16 mouse cellular contexts compared by ENCODE assay signal in the genomic region with DNA sequence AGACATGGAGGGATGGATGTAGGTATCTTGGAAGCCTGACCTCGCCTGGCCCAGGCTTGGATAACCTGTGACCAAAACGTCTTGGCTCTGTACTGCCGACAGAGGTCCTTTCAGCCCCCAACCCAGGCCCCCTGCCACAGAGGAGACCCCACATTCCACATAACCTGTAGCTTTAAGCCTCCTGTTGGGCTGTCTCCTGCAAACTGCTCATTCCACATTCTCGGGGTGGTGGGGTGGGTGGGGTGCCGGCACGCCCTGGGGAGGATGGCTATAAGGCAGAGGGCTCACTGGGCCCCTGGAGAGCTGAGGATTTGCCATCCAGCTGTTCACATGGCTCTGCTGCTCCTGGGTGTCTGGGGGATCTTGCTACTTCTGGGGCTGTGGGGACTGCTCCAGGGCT. TPM values are rescaled to one million over a fixed set of nuclear protein-coding genes. Genes with fewer than 3 reads are reported as not detected.
DNase-seq lines count a peak whose midpoint lies in the region; ATAC-seq and TF ChIP-seq lines count a peak whose summit lies in the region.
"Had no signal": no experiment of that assay in that cellular context is flagged by ENCODE, and none has a peak within 500 bp of the region (broad histone marks: within the 10 kb centered on the region; RNA-seq: fewer than 3 reads in every experiment).

A gene (plus strand): TSS at position 301 of the 400 bp plus-strand sequence.

- no peak for DNase-seq in heart, postnatal 14 days
- DNase-seq in neural tube, embryonic 10.5 days (ENCODE audit: extremely low spot score, low spot score) = no peak
- no peak for DNase-seq in limb, embryonic 14.5 days (ENCODE audit: low spot score)
- DNase-seq in left cerebral cortex, adult 2 months (ENCODE audit: extremely low spot score in 1 of 2, low spot score in 2 of 2) = no peak
- no peak for DNase-seq in kidney, postnatal 25 days
- DNase-seq: cerebellum, adult 18-20 months; kidney, adult 8-10 months; lung, adult 2 months had no signal

- WGBS in heart, embryonic 15.5 days = 52% methylated on average over 6 of the region's 6 CpGs
- 61% methylated on average over 6 of the region's 6 CpGs for WGBS in neural tube, embryonic 13.5 days
- 55% methylated on average over 6 of the region's 6 CpGs for WGBS in limb, embryonic 14.5 days

- H3K9me3 ChIP-seq in heart, embryonic 15.5 days (replicated peaks) = no peaks in the 10 kb centered on the region
- no peaks in the 10 kb centered on the region for H3K9me3 ChIP-seq in neural tube, embryonic 13.5 days
- no peaks in the 10 kb centered on the region for H3K9me3 ChIP-seq in limb, embryonic 14.5 days (ENCODE audit: control insufficient read depth, low read length)
- H3K9me3 ChIP-seq: forebrain, embryonic 15.5 days; midbrain, embryonic 12.5 days had no signal

- H3K4me1 ChIP-seq in heart, embryonic 15.5 days (replicated peaks) = peaks cover 12% of the 10 kb centered on the region
- peaks cover 14% of the 10 kb centered on the region for H3K4me1 ChIP-seq in neural tube, embryonic 13.5 days (replicated peaks)
- H3K4me1 ChIP-seq in limb, embryonic 14.5 days (ENCODE audit: control insufficient read depth, insufficient read depth, low read length) = peaks cover 10% of the 10 kb centered on the region
- H3K4me1 ChIP-seq: forebrain, embryonic 15.5 days had no signal

- H3K9ac ChIP-seq in heart, embryonic 15.5 days = no peak within 1 kb of the TSS; the same call in 1 of the 2 replicates
- H3K9ac ChIP-seq in neural tube, embryonic 13.5 days = peak within 1 kb of the TSS; percentile 26; the same call in 1 of the 2 replicates
- H3K9ac ChIP-seq in limb, embryonic 14.5 days (ENCODE audit: low read depth, low read length, severe bottlenecking) = no peak within 1 kb of the TSS
- H3K9ac ChIP-seq: forebrain, embryonic 15.5 days; midbrain, embryonic 12.5 days had no signal

- TF ChIP-seq CTCF in left cerebral cortex, adult 2 months (IDR thresholded peaks at IDR 0.05) = no peak

- peaks cover 29% of the 10 kb centered on the region for H3K27me3 ChIP-seq in heart, embryonic 15.5 days
- peaks cover 6% of the 10 kb centered on the region for H3K27me3 ChIP-seq in neural tube, embryonic 13.5 days
- H3K27me3 ChIP-seq in limb, embryonic 14.5 days (ENCODE audit: control insufficient read depth, insufficient read depth, low read length) = no peaks in the 10 kb centered on the region
- H3K27me3 ChIP-seq: forebrain, embryonic 15.5 days had no signal

- intact Hi-C loops in heart, postnatal 14 days (cut with DNase I) = no loop called here
- intact Hi-C loops in left cerebral cortex, adult 2 months (cut with DNase I) = loop anchor here (10.0 kb wide), 1 partner anchor 508 kb away; no protein-coding TSS in a partner anchor

- H3K4me2 ChIP-seq in heart, embryonic 15.5 days = no peak within 1 kb of the TSS
- H3K4me2 ChIP-seq in neural tube, embryonic 13.5 days = no peak within 1 kb of the TSS
- peak within 1 kb of the TSS; percentile 11; the same call in 1 of the 2 replicates for H3K4me2 ChIP-seq in limb, embryonic 14.5 days (replicated peaks; ENCODE audit: low read depth, low read length, severe bottlenecking)
- H3K4me2 ChIP-seq: forebrain, embryonic 15.5 days; midbrain, embryonic 12.5 days had no signal

- TF ChIP-seq POLR2A in limb, embryonic 14.5 days (IDR thresholded peaks at IDR 0.05; ENCODE audit: borderline replicate concordance, extremely low read depth, insufficient read depth, insufficient read length) = no peak

- H3K36me3 ChIP-seq in heart, embryonic 15.5 days = no peaks in the 10 kb centered on the region
- H3K36me3 ChIP-seq in neural tube, embryonic 13.5 days = no peaks in the 10 kb centered on the region
- H3K36me3 ChIP-seq in limb, embryonic 14.5 days (ENCODE audit: control insufficient read depth, insufficient read depth, low read length) = no peaks in the 10 kb centered on the region
- H3K36me3 ChIP-seq: forebrain, embryonic 15.5 days; midbrain, embryonic 12.5 days had no signal

- H3K27ac ChIP-seq in heart, embryonic 15.5 days = peak within 1 kb of the TSS; percentile 27; the same call in 1 of the 2 replicates
- H3K27ac ChIP-seq in neural tube, embryonic 13.5 days (replicated peaks) = no peak within 1 kb of the TSS
- H3K27ac ChIP-seq in limb, embryonic 14.5 days (replicated peaks; ENCODE audit: low read depth, low read length) = no peak within 1 kb of the TSS
- no peak within 1 kb of the TSS for H3K27ac ChIP-seq in left cerebral cortex, adult 2 months
- H3K27ac ChIP-seq: forebrain, embryonic 15.5 days; midbrain, embryonic 12.5 days had no signal

- no peak within 1 kb of the TSS for H3K4me3 ChIP-seq in heart, embryonic 15.5 days
- no peak within 1 kb of the TSS for H3K4me3 ChIP-seq in neural tube, embryonic 13.5 days
- H3K4me3 ChIP-seq in limb, embryonic 14.5 days (replicated peaks; ENCODE audit: low read length) = peak within 1 kb of the TSS; percentile 5; the same call in 1 of the 2 replicates
- H3K4me3 ChIP-seq in left cerebral cortex, adult 2 months = no peak within 1 kb of the TSS
- H3K4me3 ChIP-seq: forebrain, embryonic 15.5 days; midbrain, embryonic 12.5 days had no signal

- no peak for ATAC-seq in heart, embryonic 15.5 days (replicated peaks; ENCODE audit: insufficient number of reproducible peaks, insufficient read depth, low FRiP score, low read depth)
- ATAC-seq in neural tube, embryonic 13.5 days (ENCODE audit: low read depth) = no peak
- no peak for ATAC-seq in limb, embryonic 14.5 days (ENCODE audit: low FRiP score, low read depth)
- ATAC-seq: forebrain, embryonic 15.5 days had no signal

RNA-seq across cellular contexts. Expression of the gene that starts here (rescaled TPM):
- 0.47 TPM in 1 of 2 replicates, not detected in the other for polyA plus RNA-seq in heart, embryonic 15.5 days (2015; fragmentation: Nextera tagmentation; extraction: Ambion mirVana)
- not detected for total RNA-seq in heart, postnatal 14 days (2021)
- not detected in 2 replicates for polyA plus RNA-seq in neural tube, embryonic 13.5 days (2015; fragmentation: Nextera tagmentation; extraction: Ambion mirVana)
- 29.3 and 36.2 TPM in 2 replicates for polyA plus RNA-seq in limb, embryonic 14.5 days (2012; rRNA removed)
- 19.6 and 20.7 TPM in 2 replicates for polyA plus RNA-seq in limb, embryonic 14.5 days (2014; fragmentation: Nextera tagmentation; extraction: Ambion mirVana)
- total RNA-seq in left cerebral cortex, adult 2 months (2021) = not detected
- total RNA-seq: adrenal gland, postnatal 4 days; layer of hippocampus, postnatal 14 days had no signal
- polyA plus RNA-seq: forebrain, embryonic 15.5 days; gonadal fat pad, adult 2 months; thymus, postnatal 0 days had no signal

Comparison
In these comparisons a context has a peak if more than half of its experiments do, and no peak if none do; other contexts are left out.
1. RNA of the gene that starts here (polyA plus RNA-seq): 19.6 to 36.2 TPM in limb, embryonic 14.5 days; 0.47 TPM in heart, embryonic 15.5 days and not detected in neural tube, embryonic 13.5 days; every median in the first group is over 10 times any median in the second.